Mouse (Mus musculus) embryonic fibroblast, embryonic 13.5 days (primary cell): ENCODE results near the gene Hoxb8.

Experiments
- CTCF ChIP-seq: IDR thresholded peaks from 2 replicates; pipeline ENCODE4 v1.5.1; 2011; ENCODE audit warnings: mild to moderate bottlenecking, control low read depth, low read length, moderate library complexity, borderline replicate concordance; ENCODE audit not compliant: insufficient read depth
- POLR2A ChIP-seq: IDR thresholded peaks from 2 replicates; pipeline ENCODE4 v1.6.1; 2011; ENCODE audit warnings: low read depth, mild to moderate bottlenecking, control low read depth, low read length, moderate library complexity

DNA sequence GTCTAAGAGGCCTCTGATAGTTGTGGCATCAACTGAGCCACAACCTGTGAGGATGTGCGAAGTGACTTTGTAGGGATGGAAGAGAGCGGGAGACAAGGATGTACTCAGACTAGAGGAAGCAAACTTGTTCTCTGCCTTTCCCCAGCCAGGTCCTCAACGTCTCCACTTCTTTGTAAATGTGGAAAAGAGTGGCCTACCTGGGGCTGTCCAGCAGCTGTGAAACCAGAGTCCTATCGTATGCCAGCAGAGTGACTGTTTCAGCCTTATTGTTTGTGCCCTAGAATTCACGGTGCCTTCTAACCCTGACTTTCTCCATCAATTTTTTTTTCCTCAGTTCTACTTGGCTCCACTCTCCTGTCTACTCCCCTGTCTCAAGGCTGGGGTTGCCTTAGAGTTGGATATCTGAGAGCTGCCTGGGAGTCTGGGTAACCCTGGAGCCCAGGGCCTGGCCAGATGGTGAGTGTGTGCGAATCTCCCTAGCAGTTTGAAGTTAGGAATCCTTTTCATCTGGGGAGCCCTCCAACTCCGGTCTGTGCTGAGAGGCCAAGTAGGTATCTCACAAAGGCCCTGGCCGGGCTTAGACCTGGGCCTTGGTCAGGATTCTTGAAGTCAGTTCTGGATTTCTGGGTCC lies 17.2 kb upstream of the Hoxb8 start:
- TF ChIP-seq CTCF (no peak), POLR2A (no peak)
